Mouse (Mus musculus) CH12.LX (cell line): ENCODE results near the gene Aimp2. TPM values are rescaled to one million over a fixed set of nuclear protein-coding genes. Genes with fewer than 3 reads are reported as not detected.

Experiments
- DNase-seq: peaks from one replicate; pipeline ENCODE4 v3.0.0-alpha.2; 2013; ENCODE audit errors: extremely low read depth
- H3K27ac ChIP-seq: 2 replicates; pipeline ENCODE4 v1.5.1; 2012; ENCODE audit warnings: low read depth, mild to moderate bottlenecking, control low read depth, moderate library complexity; ENCODE audit not compliant: insufficient read depth
- H3K27me3 ChIP-seq: replicated peaks from 2 replicates; pipeline ENCODE3; 2012; ENCODE audit warnings: inconsistent platforms
- H3K36me3 ChIP-seq, 2 experiments: replicated peaks in 1 of 2; 2 replicates each; pipeline versions ENCODE3 to v1.6.1; 2012; ENCODE audit warnings: inconsistent platforms in 1 of 2, low read length in 1 of 2, mild to moderate bottlenecking in 1 of 2, mixed read lengths in 1 of 2, moderate library complexity in 1 of 2; ENCODE audit not compliant: control insufficient read depth in 1 of 2, insufficient read depth in 1 of 2
- H3K4me1 ChIP-seq, 2 experiments: 2 replicates each; pipeline ENCODE4 v1.6.1; 2012; ENCODE audit warnings: inconsistent platforms in 1 of 2, moderate library complexity in 1 of 2; ENCODE audit not compliant: insufficient read depth in 2 of 2, control insufficient read depth in 1 of 2
- H3K4me2 ChIP-seq: 2 replicates; pipeline ENCODE4 v1.6.1; 2012; ENCODE audit warnings: low read depth, mild to moderate bottlenecking, control low read depth; ENCODE audit not compliant: poor library complexity, insufficient read depth, severe bottlenecking
- H3K4me3 ChIP-seq, 3 experiments: fragments of 150-350 bp in 1 of 3; sonication (generic) in 1 of 3; replicated peaks in 1 of 3; 2 replicates each; pipeline versions ENCODE3 to v1.5.1; 2011 to 2012; ENCODE audit warnings: low read depth in 2 of 3, low read length in 2 of 3, mild to moderate bottlenecking in 2 of 3, moderate library complexity in 2 of 3, control low read depth in 1 of 3, improper control_type of control experiment in 1 of 3, inconsistent platforms in 1 of 3, mixed read lengths in 1 of 3; ENCODE audit not compliant: poor library complexity in 1 of 3
- H3K79me2 ChIP-seq: replicated peaks from 2 replicates; pipeline ENCODE4 v1.6.1; 2012; ENCODE audit warnings: mild to moderate bottlenecking, moderate library complexity; ENCODE audit not compliant: control insufficient read depth, poor library complexity, insufficient read depth, severe bottlenecking; ENCODE audit errors: extremely low read depth
- H3K9ac ChIP-seq: 2 replicates; pipeline ENCODE4 v1.6.1; 2012; ENCODE audit warnings: low read depth, mild to moderate bottlenecking, control low read depth, moderate library complexity; ENCODE audit not compliant: insufficient read depth
- H3K9me3 ChIP-seq: replicated peaks from 2 replicates; pipeline ENCODE3; 2012; ENCODE audit warnings: low read length, inconsistent platforms, mixed read lengths
- BHLHE40 ChIP-seq: IDR thresholded peaks from 2 replicates; pipeline ENCODE4 v1.6.1; 2011; ENCODE audit warnings: mild to moderate bottlenecking, low read depth, low read length, improper control_type of control experiment
- CHD1 ChIP-seq: IDR thresholded peaks from 2 replicates; pipeline ENCODE4 v1.6.1; 2012; ENCODE audit warnings: low read depth, low read length, improper control_type of control experiment, inconsistent platforms
- CHD2 ChIP-seq: IDR thresholded peaks from 2 replicates; pipeline ENCODE4 v1.6.1; 2011; ENCODE audit warnings: low read length, improper control_type of control experiment
- CTCF ChIP-seq, 2 experiments: IDR thresholded peaks in 1 of 2; conservative IDR thresholded peaks in 1 of 2; 2 replicates each; pipeline ENCODE4 v1.5.1; 2011 to 2012; ENCODE audit warnings: low read depth in 2 of 2, low read length in 2 of 2, improper control_type of control experiment in 1 of 2, inconsistent platforms in 1 of 2, mild to moderate bottlenecking in 1 of 2, moderate library complexity in 1 of 2
- E2F4 ChIP-seq: IDR thresholded peaks from 2 replicates; pipeline ENCODE4 v1.6.1; 2011; ENCODE audit warnings: low read depth, low read length, improper control_type of control experiment; ENCODE audit not compliant: insufficient replicate concordance
- GABPA ChIP-seq: IDR thresholded peaks from 2 replicates; pipeline ENCODE4 v1.6.1; 2012; ENCODE audit warnings: low read depth, low read length, improper control_type of control experiment, inconsistent platforms; ENCODE audit not compliant: insufficient replicate concordance
- IRF4 ChIP-seq: IDR thresholded peaks from 2 replicates; pipeline ENCODE4 v1.6.1; 2014; ENCODE audit warnings: low read depth, mild to moderate bottlenecking, inconsistent platforms, low read length, improper control_type of control experiment
- JUN ChIP-seq: IDR thresholded peaks from 2 replicates; pipeline ENCODE4 v1.6.1; 2011; ENCODE audit warnings: low read depth, mild to moderate bottlenecking, low read length, improper control_type of control experiment, moderate library complexity; ENCODE audit not compliant: insufficient read depth
- JUND ChIP-seq: conservative IDR thresholded peaks from 2 replicates; pipeline ENCODE4 v1.6.1; 2011; ENCODE audit warnings: low read depth, low read length, improper control_type of control experiment
- KAT2A ChIP-seq: IDR thresholded peaks from 2 replicates; pipeline ENCODE4 v1.6.1; 2012; ENCODE audit warnings: low read length, improper control_type of control experiment, inconsistent platforms; ENCODE audit not compliant: insufficient replicate concordance
- MAFK ChIP-seq: IDR thresholded peaks from 2 replicates; pipeline ENCODE4 v1.6.1; 2011; ENCODE audit warnings: low read length, improper control_type of control experiment; ENCODE audit not compliant: insufficient replicate concordance
- MEF2A ChIP-seq: IDR thresholded peaks from 2 replicates; pipeline ENCODE4 v1.6.1; 2014; ENCODE audit warnings: low read depth, mild to moderate bottlenecking, inconsistent platforms, low read length, improper control_type of control experiment, borderline replicate concordance
- MXI1 ChIP-seq: IDR thresholded peaks from 2 replicates; pipeline ENCODE4 v1.6.1; 2011; ENCODE audit warnings: mild to moderate bottlenecking, low read depth, low read length, improper control_type of control experiment
- MYC ChIP-seq: IDR thresholded peaks from 2 replicates; pipeline ENCODE4 v1.6.1; 2011; ENCODE audit warnings: low read depth, mild to moderate bottlenecking, improper control_type of control experiment, low read length
- NELFE ChIP-seq: IDR thresholded peaks from 2 replicates; pipeline ENCODE4 v1.6.1; 2011; ENCODE audit warnings: low read depth, low read length, improper control_type of control experiment
- PAX5 ChIP-seq: IDR thresholded peaks from 2 replicates; pipeline ENCODE4 v1.6.1; 2012; ENCODE audit warnings: low read length, inconsistent platforms, mixed read lengths
- POLR2AphosphoS2 ChIP-seq: IDR thresholded peaks from 2 replicates; pipeline ENCODE4 v1.6.1; 2011; ENCODE audit warnings: low read depth, low read length, improper control_type of control experiment
- RAD21 ChIP-seq: IDR thresholded peaks from 2 replicates; pipeline ENCODE4 v1.6.1; 2011; ENCODE audit warnings: low read depth, mild to moderate bottlenecking, low read length, improper control_type of control experiment, moderate library complexity
- RCOR1 ChIP-seq: conservative IDR thresholded peaks from 2 replicates; pipeline ENCODE4 v1.6.1; 2012; ENCODE audit warnings: low read depth, mild to moderate bottlenecking, inconsistent platforms, low read length, improper control_type of control experiment
- SMC3 ChIP-seq: IDR thresholded peaks from 2 replicates; pipeline ENCODE4 v1.6.1; 2011; ENCODE audit warnings: low read depth, low read length, improper control_type of control experiment
- TBP ChIP-seq: conservative IDR thresholded peaks from 2 replicates; pipeline ENCODE4 v1.6.1; 2011; ENCODE audit warnings: low read depth, low read length, improper control_type of control experiment
- UBTF ChIP-seq: IDR thresholded peaks from 2 replicates; pipeline ENCODE4 v1.6.1; 2012; ENCODE audit warnings: low read depth, mild to moderate bottlenecking, inconsistent platforms, low read length, improper control_type of control experiment, moderate library complexity
- USF2 ChIP-seq: conservative IDR thresholded peaks from 2 replicates; pipeline ENCODE4 v1.6.1; 2011; ENCODE audit warnings: low read depth, low read length, improper control_type of control experiment
- ZMIZ1 ChIP-seq: IDR thresholded peaks from 2 replicates; pipeline ENCODE4 v1.6.1; 2012; ENCODE audit warnings: low read depth, mild to moderate bottlenecking, inconsistent platforms, low read length, improper control_type of control experiment
- ZNF384 ChIP-seq: IDR thresholded peaks from 2 replicates; pipeline ENCODE4 v1.6.1; 2012; ENCODE audit warnings: low read depth, low read length, improper control_type of control experiment, inconsistent platforms
- dilution Hi-C: fragments of 300-500 bp; cut with MboI; formaldehyde crosslinking; loops from 2 replicates; pipeline ENCODE4 v1.14.3; 2020; ENCODE audit warnings: low sequenced_read_pairs; ENCODE audit not compliant: extremely low pct_unique_long_range_greater_than_20kb, extremely low pct_ligation_motif_present
- in situ Hi-C: fragments of 300-500 bp; cut with MboI; formaldehyde crosslinking; loops from 3 replicates; pipeline ENCODE4 v1.14.3; 2019; ENCODE audit warnings: low sequenced_read_pairs, low pct_ligation_motif_present, low pct_unique_long_range_greater_than_20kb, mixed read lengths
- polyA plus RNA-seq: library from polyadenylated mRNA; unstranded; fragments of >175 nt; gene quantifications from 2 replicates; pipeline ENCODE4 v1.2.1, GENCODE M21; 2012; ENCODE audit warnings: low read depth; ENCODE audit not compliant: insufficient read length
- total RNA-seq, 2 experiments: library from RNA; depleted of rRNA; stranded (reverse); fragments of 300-350 nt in 1 of 2; fragments of >200 nt in 1 of 2; gene quantifications; 2 replicates each; pipeline ENCODE4 v1.2.3; 2012 to 2014

Aimp2 gene
- total and polyA plus RNA-seq, 3 experiments = 110 to 154 (median 111) TPM

DNA sequence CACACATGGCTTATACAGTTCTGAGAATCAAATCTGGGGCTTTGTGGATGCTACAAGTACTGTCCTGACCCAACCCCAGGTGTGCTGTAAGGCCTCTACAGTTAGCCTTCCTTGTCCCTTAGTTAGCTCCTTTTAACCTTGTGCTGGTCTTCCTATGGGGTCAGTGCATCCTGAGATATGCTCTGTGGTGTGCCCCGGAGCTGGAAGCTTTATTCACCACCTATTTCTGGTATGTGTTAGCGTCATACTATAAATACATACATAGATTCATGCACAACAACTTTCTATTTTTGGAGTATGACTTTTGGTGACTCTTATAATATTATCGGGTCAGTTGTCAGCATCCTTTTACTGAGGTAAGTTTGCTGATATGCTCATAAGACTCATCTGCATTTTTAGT, 24.4 kb downstream of the Aimp2 start:
- no peak overlapping the region for H3K4me2 ChIP-seq
- peaks cover 66 to 95% of the 10 kb centered on the region in 2 experiments for H3K36me3 ChIP-seq
- no peak overlapping the region for H3K27ac ChIP-seq
- peaks cover 12% of the 10 kb centered on the region for H3K9me3 ChIP-seq
- H3K9ac ChIP-seq = no peak overlapping the region
- no peaks in the 10 kb centered on the region for H3K79me2 ChIP-seq
- in situ Hi-C loops = no loop called here
- no peak overlapping the region for H3K4me3 ChIP-seq
- H3K27me3 ChIP-seq = no peaks in the 10 kb centered on the region
- no peaks in the 10 kb centered on the region for H3K4me1 ChIP-seq
- dilution Hi-C loops = no loop called here
- DNase-seq = no peak
- TF ChIP-seq PAX5 = no peak
- TF ChIP-seq MXI1 = no peak
- no peak for TF ChIP-seq SMC3
- no peak for TF ChIP-seq UBTF
- no peak for TF ChIP-seq GABPA
- no peak for TF ChIP-seq E2F4
- no peak for TF ChIP-seq TBP
- TF ChIP-seq POLR2AphosphoS2 = no peak
- TF ChIP-seq MYC = no peak
- TF ChIP-seq USF2 = no peak
- TF ChIP-seq ZNF384 = no peak
- TF ChIP-seq RCOR1 = no peak
- TF ChIP-seq JUND = no peak
- no peak for TF ChIP-seq BHLHE40
- no peak for TF ChIP-seq ZMIZ1
- TF ChIP-seq RAD21 = no peak

DNA sequence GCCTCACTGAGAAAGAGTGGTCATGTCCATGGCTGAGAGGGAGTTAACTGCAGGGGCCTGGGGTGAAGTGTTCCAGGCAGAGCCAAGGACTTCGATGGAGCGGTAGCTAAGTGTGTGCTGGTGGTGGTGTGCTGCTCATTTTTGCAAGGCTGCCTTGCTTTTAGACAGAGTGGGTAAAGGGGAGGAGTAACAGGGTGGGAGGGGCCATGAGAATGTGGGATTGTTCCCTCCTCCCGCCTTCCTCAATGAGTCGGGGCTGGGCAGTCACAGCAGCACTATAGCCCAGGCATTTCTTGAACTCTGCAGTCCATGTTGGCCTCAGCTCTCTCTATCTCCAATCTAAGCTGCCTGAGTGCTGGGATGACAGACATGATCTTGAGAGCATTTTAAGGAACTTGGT, 35.1 kb downstream of the Aimp2 start:
- Histone ChIP-seq H3K9ac (no peak overlapping the region), H3K4me2 (no peak overlapping the region), H3K9me3 (no peaks in the 10 kb centered on the region), H3K36me3 (peaks cover 47 to 71% of the 10 kb centered on the region in 2 experiments), H3K4me3 (no peak overlapping the region), H3K27ac (no peak overlapping the region), H3K27me3 (no peaks in the 10 kb centered on the region), H3K4me1 (peaks cover 0 to 19% of the 10 kb centered on the region in 2 experiments; a peak in 2 of 4 replicates), H3K79me2 (no peaks in the 10 kb centered on the region)
- no peak for DNase-seq
- TF ChIP-seq UBTF = no peak
- no peak for TF ChIP-seq BHLHE40
- TF ChIP-seq IRF4 = no peak
- TF ChIP-seq USF2 = no peak
- TF ChIP-seq NELFE = no peak
- TF ChIP-seq CHD2 = no peak
- TF ChIP-seq RAD21 = no peak
- TF ChIP-seq CTCF (conservative IDR thresholded peaks at IDR 0.05 in 1 of 2, IDR thresholded peaks at IDR 0.05 in 1 of 2; ENCODE audit: low read depth in 2 of 2, low read length in 2 of 2) = no peak
- TF ChIP-seq GABPA = no peak
- no peak for TF ChIP-seq MEF2A
- TF ChIP-seq JUN = no peak
- TF ChIP-seq KAT2A = no peak
- TF ChIP-seq SMC3 = no peak
- TF ChIP-seq MAFK = no peak
- TF ChIP-seq POLR2AphosphoS2 = no peak
- no peak for TF ChIP-seq CHD1
- TF ChIP-seq ZMIZ1 = no peak
- in situ Hi-C loops = no loop called here
- dilution Hi-C loops = no loop called here
